Mouse (Mus musculus): ENCODE measurements around the gene Madcam1.
A peak's percentile ranks its signal among the peaks of the same experiment; 100 is the strongest.

Gene Madcam1

DNA sequence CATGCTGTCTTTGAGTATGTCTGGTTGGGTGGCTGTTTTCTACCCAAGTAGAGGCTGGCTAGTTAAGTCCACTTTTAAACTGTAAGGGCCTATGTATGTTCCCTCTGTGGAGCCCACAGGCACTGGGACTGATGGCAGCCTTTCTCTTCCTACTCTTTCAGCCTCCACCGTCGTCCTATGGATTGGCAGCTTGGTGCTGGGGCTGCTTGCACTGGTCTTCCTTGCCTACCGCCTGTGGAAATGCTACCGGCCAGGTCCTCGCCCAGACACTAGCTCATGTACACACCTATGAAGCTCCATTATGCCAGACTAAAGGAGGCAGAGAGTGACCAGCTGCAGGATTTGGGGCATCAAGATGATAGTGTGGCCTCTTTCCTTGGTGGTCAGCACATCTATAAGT is 3.7 kb downstream of the Madcam1 start:
- DNase-seq (ENCODE audit: low spot score in 2 of 2): no peak

DNA sequence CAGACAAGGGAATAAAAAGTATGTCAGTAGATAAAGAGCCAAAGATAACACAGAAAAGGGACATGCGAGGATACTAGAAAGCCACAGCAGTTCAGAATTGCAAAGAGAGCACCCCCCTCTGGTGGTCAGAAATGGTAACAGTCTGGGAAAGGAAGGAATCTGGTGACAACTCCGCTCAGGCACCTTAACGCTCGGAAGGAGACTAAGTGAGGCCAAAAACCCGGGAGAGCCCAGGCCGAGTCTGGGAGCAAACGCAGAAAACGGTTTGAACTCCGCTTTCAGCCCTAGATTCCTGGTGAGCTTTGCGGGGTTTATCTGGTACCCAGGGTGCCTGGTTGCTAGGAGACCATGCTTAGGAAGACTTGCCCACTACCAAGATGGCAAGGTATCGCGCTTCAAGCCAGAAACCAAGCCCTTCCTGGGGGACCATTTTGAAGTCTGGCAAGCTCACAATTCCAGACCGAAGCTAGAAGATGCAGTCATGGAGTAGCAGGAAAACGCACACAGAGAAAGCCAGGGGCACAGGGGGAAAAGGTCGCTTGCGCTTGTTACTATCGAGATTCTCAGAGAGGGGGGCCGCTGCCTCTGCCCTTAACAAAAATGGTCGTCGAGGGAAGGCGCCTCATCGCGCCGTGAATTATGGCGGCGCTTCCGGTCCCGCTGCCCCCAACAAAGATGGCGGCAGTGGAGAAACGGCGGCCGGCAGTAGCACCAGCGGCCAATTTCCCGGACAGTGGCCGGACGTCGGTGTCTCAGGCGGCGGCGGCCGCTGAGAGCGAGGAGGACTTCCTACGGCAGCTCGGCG is 4.6 kb downstream of the Madcam1 start, which contains the start of gene Tpgs1:
Gene Tpgs1, plus strand, starts transcription at position 599 of the 805 bp plus-strand sequence.
- peak; percentile 85 to 86 for DNase-seq (ENCODE audit: low spot score in 2 of 2)

DNA sequence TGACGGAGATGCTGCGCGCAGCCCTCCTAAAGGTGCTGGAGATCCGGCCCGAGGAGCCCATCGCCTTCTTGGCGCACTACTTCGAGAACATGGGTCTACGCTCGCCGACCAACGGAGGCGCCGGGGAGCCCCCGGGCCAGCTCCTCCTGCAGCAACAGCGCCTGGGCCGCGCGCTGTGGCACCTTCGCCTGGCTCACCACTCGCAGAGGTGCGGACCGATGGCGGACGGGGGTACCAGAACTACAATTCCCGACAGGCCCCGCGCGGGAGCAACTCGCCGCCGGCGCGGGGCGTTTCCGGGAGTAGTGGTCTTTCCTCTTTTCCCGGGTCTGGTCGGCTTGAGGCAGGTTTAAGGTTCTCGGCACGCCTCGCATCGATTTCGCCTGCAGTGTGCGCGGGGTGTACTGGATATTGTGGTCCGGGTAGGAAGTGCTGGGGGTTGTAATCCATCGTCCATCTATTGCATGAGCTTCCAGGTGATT is 5.3 kb downstream of the Madcam1 start:
- peak; percentile 67 for DNase-seq (ENCODE audit: low spot score in 2 of 2)

DNA sequence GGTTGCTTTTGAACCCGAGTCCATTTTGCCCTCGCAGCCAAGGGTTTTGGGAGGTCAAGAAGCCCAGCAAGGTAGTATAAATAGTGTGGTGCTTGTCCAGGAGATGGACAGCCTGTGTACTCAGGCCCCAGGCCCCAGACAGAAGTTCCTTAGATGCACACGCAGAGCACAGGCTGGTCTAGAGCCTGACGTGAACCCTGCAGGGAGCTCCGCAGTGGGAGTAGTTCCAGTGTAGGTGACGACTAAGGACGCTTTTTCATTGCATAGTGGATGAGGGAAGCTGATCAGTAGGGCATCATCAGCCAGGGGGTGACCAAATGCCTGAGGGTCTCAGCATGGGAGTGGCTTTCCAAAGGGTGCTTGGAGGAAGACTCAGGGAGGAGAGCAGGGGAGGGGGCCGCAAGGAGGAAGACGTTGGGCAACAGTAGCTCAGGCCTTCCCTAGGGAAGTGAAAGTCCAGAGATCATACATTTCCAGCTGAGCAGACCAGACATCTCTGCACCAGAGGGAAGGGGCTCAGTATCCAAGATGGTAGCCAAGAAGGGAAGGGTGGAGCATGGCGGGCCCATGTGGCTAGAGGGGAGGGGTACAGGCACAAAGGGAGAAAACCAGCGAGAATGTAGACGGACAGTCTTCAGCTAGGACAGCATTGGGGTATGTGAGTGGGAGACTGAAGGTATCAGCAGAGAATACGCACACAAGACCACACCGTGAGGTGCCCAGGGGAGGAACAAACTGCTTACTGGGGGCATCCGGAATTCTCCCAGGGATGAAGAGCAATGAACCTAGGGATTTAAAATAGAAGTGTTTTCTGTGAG is 5.9 kb downstream of the Madcam1 start:
- DNase-seq (ENCODE audit: low spot score in 2 of 2): no peak

DNA sequence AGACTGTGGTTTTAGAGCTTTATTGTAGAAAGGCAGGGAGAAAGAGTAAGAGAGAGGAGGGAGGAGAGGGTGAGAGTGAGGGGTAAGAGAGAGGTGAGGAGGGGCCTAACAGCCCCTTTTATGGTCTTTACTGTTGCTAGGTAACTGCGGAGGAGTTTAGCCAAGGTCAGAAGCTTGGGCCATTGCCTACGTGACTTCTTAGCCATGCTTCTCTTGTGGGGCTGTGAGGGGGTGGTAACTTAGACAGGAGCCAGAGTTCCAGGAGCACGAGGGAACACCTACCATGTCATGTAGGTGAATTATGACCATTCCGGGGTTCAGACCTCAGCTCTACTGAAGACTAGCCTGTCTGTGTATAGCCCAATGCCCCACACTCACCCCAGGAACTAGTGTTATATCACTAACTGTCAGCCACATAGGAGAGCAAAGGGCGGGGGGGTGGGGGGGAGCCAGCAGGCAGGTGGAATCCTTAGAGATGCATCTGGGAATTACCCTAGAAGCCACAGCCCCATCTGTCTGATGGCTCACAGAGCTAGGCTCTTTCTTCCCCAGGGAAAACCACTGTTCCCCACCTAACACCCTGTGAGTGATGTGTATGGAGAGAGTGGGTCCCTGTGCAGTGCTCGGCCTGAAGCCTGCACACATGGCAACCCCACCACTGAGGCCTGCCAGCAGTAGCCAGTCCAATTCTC is 7.2 kb downstream of the Madcam1 start:
- no peak for DNase-seq (ENCODE audit: low spot score in 2 of 2)

DNA sequence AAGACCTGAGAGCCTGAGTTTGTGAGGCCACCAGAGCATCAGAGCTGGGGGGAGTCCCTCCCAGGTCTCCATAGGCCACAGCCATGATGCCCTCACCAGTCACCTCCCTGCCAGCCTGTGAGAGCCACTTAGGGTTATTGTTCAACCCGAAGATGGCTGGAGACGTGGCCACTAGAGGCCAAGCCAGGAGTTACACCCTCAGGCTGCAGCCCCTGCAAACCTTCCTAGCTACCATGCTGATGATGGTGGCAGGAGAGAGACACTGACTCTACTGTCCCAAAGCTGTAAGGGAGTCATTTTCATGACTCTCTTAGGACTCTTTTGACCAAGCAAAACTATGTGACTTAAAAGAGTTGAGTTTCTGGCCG is 7.7 kb downstream of the Madcam1 start:
- no peak for DNase-seq (ENCODE audit: low spot score in 2 of 2)

DNA sequence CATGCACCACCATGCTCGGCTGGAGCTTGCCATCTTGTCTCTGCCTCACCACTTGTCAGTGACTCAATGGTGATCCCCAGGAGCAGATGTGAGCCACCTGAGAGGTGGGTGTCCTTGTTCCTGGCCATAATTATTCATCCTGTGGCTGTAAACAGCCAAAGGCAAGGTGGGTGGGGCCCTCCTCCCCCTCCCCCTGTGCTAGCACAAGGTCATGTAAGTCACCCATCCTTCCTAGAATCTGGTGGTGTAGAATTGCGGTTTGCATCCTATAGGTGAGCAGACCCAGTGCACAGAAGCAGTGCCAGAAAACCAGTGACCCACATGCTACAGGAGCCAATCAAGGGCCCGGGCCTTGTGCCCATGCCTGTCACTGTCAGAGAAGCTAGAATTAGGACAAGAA is 8.7 kb downstream of the Madcam1 start:
- DNase-seq (ENCODE audit: low spot score in 2 of 2): no peak

DNA sequence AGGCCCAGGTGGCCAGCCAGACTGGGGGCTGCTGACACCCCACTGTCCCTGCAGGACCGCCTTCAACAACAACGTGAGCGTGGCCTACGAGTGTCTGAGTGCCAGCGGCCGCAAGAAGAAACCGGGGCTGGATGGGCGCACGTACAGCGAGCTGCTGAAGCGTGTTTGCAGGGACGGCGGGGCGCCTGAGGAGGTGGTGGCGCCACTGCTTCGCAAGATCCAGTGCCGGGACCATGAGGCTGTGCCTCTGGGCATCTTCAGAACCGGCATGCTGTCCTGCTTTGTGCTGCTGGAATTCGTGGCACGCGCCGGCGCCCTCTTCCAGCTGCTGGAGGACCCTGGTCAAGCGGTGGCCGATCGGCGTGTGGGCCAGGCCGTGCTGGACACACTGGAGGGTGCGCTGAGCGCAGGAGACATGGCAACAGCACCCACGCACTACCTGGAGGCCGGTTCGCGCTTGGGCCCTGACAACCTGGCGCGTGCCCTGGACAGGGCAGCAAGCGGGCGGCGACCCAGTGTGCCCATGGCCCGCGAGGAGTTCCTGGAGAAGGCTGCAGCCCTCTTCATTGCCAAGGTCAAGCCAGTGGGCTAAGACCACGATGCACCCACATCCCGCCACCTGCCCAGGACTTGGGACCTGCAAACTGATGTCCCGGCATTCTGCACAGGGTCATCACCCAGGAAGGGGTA is 11.1 kb downstream of the Madcam1 start:
- no peak for DNase-seq (ENCODE audit: low spot score in 2 of 2)

DNA sequence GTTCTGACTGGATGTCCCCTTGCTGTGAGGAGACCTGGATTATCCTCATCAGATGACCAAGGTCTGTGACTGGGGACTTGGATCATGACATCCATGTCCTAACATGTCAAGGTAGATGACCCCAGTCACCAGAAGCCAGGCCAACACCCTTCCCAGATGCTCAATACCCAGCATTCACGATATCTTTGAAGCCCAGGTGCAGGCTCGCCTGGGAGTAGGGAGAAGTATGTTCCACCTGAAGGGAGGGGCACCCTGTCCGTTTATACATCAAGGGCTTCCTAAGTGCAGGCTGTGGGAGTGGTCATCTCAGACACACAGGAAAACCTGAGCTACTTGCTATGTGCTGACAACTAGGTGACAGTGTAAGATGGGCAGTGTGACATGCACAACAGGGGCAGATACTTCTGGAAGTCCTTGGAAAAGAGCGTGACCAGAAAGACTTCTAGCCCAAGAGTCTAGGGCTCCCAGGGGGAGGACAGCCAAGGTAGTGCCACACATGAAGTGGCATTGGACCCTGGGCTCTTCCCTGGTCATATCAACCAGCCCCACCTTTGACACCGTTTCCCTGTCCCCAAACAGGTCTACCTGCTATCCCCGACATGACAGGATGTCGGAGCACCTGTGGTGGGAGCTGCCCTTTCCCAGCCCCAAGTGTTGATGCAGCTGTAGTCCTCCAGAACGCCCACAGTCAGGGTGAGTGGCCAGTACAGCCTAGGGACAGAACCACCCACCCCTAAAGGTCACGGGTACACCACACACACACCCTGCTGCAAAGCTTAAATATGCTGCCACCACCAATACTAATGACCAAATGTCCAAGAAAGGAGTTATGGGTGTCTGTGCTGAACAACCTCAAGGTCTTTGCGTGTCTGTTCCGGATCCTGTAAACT is 16.5 kb downstream of the Madcam1 start:
- DNase-seq (ENCODE audit: low spot score in 2 of 2): no peak

DNA sequence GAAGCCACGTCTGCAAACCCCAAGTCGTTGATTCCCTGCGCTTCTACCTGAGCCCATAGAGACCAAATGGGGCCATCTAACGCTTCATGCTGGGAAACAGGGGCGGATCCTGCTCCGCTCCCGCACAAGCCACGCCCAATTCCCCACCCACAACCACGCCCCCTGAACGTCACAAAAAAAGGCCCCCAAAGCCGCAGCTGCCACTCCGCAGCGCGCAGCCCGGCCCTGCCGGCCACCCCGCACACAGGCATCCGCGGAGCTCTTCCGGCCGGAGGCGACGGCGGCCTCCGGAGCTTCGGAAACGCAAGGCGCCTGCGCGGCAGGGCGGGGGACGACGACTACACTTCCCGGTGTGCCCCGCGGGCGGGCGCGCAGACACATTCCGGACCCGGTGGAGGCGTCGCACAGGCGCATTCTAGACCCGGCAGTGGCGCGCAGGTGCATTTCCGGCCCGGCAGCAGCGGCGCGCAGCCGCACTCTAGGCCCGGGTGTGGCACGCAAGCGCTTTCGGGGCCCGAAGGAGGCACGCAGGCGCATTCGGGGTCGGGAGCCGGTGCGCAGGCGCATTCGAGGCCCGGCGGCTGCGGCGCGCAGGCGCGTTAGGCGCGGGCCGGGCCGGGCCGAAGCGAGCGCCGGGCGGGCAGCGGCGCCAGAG is 17.4 kb downstream of the Madcam1 start, which contains the start of gene Cdc34:
Gene Cdc34, plus strand, starts transcription at position 605 of the 655 bp plus-strand sequence.
- DNase-seq (ENCODE audit: low spot score in 2 of 2): peak; percentile 98 to 99

DNA sequence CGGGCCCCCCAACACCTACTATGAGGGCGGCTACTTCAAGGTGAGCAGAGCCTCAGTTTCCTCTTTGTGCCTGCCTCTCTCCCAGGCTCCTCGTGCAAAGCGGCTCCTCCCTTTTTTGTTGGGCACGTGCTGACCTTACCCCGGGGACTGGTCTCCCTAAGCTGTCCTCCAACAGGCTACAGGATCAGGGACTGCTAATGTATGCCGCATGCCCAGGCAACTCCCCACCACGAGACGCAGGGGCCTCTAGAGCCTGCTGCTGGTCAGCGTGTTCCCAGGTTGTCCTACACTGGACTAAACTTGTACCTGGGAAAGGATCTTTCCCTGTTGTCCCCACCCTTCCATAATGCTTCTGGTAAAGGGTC is 18.2 kb downstream of the Madcam1 start:
- DNase-seq (ENCODE audit: low spot score in 2 of 2): no peak

DNA sequence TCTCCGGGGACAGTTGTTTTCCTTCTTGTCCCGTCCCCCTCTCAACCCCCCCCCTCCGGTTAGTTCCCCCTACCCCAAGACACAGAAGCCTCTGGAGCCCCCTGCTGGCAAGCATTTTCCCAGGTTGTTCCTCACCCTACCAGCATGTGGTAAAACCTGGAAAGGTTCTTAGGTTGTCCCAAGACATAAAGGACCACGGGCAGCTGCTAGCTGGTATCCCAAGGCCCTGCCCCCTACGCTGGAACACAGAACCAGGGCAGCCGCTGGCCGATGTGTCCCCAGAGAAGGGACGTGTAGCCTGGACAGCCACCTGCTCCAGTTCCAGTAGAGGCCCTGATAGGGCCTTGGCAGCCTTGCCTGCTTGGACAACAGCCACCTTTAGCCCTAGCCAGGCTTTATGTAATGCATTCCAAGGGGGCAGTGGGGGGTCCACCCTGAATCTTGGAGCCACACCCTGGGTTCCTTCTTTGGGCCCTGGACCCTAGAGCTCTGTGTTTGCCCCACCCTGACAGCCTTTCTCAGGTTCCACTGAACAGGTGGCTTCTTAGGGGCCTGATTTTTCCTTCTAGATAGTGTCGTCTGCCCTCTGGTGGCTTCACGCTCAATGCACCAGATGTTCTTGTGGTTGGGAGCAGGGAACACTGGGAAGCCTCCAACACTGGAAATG is 18.7 kb downstream of the Madcam1 start:
- DNase-seq (ENCODE audit: low spot score in 2 of 2): peak in 1 of 2 experiments; percentile 53

DNA sequence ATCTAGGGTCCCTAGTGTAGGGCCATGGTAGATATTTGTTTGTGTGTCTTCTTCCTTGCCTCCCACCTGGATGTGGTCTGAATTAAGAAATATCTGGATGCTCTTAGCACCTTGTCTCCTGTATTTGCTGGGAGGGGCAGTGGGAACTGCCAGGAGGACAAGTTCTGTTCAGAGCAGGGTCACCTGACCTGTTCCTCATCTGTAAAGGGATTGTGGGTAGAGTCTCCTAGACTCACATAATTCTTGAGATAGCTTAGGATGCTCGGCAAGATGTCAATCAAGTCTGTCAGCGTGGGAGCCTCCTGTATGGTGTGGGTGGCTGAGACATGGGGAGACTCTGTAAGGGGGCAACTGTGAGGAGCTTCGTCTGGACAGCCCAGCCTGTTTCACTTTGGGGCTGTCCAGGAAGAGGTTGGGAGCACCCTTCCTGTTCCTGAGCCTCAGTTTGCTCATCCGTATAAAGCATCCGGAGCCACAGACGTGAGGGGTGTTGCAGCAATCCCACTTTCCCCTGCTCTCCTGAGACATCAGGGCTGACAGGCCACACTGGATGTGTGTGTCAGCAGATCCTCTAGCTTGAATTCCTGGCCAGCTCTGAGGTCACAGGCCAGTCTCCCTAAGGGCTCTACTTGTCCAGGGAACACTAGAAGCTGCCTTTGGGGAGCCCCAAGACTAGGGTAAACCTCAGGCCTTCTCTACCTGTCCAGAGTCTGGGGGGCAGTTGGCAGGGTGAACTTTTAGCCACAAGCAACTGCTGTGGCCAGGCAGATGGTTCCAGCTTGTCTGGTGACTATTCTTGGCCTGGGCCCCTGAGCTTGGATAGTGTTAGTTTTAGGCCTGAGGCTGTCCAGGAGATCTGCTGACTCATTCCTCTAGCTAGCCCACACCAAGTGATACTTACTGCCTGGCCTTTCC is 19.6 kb downstream of the Madcam1 start:
- DNase-seq (ENCODE audit: low spot score in 2 of 2): peak in 1 of 2 experiments; percentile 47

DNA sequence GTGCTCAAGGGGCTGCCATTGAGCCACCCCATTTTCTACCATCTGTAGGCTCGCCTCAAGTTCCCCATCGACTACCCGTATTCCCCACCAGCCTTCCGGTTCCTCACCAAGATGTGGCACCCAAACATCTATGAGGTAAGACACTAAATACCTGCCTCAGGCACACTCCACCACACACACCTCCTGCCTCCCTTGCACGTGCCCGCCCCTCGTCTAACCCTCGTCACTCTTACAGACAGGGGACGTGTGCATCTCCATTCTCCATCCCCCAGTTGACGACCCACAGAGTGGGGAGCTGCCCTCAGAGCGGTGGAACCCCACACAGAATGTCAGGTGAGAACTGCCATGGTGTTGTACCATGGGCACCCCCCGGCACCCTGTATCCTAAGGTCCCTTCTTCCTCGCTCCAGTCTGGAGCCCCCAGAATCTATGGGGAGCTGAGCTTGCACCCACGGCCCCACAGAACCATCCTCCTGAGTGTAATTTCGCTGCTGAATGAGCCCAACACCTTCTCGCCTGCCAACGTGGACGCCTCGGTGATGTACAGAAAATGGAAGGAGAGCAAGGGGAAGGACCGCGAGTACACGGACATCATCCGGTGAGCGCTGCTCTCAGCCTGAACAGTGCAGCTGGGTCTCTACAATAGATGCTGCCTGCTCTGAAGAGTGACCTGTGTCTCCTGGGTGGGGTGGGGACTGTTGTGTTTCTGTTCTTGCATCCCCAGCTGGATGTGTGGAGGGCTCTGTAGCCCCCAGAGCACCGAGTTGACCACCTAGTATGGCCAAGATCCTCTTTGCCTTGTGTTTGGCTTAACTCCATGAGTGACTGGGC is 20.6 kb downstream of the Madcam1 start:
- DNase-seq (ENCODE audit: low spot score in 2 of 2): no peak

DNA sequence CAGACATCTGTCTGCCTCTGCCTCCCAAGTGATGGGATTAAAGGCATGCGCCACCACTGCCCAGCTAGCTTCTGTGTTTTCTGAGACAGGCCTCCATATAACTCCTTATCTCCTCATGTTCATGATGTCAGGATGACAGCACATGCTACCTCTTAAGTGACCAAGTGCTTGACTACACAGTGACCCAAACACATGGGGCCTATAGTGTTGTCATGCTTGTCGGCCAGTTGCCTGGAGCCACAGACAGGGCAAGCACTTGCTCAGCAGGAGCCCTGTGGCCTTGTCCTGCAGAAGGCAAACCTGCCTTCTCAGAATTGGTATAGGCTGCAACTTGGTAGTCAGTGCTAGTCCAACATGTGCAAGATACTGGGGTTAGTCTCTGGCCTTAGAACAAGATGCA is 21.9 kb downstream of the Madcam1 start:
- DNase-seq (ENCODE audit: low spot score in 2 of 2): no peak

DNA sequence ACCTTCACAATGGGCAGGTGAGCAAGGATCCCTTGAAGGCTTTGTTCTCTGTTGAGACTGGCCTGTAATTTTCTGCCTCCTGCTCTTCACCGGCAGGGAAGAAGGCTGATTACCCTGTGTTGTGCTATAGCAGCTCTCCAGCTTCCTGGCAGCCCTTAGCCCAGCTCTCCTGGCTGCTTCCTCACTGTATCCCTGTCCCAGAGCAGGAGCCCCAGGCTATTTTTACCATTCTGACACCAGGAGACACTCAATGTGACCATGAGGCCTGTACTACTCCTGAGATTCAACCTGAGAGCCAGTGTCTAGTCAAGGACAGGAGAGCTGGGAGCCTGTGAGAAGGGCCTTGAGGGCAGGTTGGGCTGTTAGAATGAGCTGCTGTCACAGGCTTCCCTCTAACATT is 22.3 kb downstream of the Madcam1 start:
- no peak for DNase-seq (ENCODE audit: low spot score in 2 of 2)

DNA sequence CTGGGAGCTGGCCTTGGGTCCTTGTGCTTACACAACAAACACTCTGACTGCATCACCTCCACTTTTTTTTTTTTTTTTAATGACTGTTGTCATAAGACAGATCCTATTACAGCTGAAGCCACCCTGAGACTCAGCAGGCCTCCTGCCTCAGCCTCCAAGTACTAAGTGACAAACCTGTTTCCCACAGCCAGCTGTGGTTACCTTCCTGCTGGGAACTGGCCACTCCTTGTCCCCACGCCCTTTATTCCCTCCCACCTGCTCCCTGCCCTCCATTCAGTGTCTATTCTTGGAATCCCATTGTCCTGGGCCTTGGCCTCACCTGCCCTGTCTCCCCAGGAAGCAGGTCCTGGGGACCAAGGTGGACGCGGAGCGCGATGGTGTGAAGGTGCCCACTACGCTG is 23.2 kb downstream of the Madcam1 start:
- DNase-seq (ENCODE audit: low spot score in 2 of 2): no peak

DNA sequence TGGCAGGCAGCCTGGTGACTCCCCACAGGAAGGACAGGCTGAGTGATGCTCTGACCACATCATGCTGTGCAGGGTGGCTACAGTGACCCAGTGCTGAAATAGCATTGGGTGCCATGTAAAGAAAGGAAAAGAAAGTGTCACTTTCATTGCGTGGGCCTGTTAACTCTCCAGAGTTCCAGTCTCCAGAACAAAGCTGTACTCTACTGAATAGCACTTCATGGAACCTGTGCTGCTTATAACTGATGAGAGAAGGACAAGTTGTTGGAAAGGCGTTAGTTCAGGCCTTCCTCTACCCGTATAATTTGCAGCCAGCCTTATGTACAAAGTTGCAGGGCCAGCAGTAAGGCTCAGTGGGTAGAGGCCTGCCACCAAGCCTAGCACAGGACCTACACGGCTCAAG is 24.4 kb downstream of the Madcam1 start, which contains the start of gene Gzmm:
Gene Gzmm, plus strand, starts transcription at position 301 of the 400 bp plus-strand sequence.
- DNase-seq (ENCODE audit: low spot score in 2 of 2): no peak
